Mouse (Mus musculus): ENCODE results near the gene Trim45. TPM values are rescaled to one million over a fixed set of nuclear protein-coding genes. Genes with fewer than 3 reads are reported as not detected.

Trim45 gene
- polyA plus RNA-seq (2021; fragmentation: Nextera tagmentation): 2.3 and 2.7 TPM in 2 replicates
- long read RNA-seq, experiment 1, full-length matches to known transcripts: 4 of 6 reads
- long read RNA-seq, experiment 1, partial matches to known transcripts: 2 of 6 reads
- long read RNA-seq, experiment 1, other reads (novel, unspliced or antisense): 0 of 6 reads
- long read RNA-seq, experiment 2, full-length matches to known transcripts: 4 of 5 reads
- long read RNA-seq, experiment 2, partial matches to known transcripts: 1 of 5 reads
- long read RNA-seq, experiment 2, other reads (novel, unspliced or antisense): 0 of 5 reads

DNA sequence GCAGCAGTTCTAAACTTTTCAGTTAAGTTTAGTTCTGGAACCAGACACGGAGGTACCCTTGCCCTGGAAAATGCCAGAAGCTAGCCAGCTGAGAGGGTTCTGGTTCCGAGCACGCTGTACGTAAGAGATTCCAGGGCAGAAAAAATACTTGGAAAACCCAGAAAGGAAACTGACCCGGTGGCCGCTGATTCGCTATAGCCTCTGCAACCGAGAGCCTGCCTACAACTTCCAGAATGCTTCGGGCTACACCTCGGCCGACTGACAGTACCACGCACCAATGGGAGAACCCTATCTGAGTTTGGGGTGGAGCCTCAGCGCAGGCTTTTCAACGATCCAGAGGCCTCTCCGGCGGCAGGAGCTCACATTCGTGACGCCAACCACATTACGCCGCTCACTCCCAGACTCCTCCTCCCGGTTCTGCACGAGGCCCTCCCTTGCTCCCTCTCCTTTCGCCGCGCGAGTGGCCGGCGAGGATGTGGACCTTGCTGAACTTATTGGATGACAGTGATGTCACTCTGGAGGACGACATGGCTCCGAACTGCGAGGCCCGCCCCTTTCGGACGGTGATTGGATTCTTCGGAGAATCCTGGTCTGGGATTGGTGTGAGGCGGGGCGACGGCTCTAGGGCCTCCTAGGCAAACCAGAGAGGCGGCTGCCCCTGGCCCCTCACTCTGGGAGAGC lies at the start of gene Trim45:
Gene Trim45 (plus strand): TSS at position 378 of the 681 bp plus-strand sequence.

DNA sequence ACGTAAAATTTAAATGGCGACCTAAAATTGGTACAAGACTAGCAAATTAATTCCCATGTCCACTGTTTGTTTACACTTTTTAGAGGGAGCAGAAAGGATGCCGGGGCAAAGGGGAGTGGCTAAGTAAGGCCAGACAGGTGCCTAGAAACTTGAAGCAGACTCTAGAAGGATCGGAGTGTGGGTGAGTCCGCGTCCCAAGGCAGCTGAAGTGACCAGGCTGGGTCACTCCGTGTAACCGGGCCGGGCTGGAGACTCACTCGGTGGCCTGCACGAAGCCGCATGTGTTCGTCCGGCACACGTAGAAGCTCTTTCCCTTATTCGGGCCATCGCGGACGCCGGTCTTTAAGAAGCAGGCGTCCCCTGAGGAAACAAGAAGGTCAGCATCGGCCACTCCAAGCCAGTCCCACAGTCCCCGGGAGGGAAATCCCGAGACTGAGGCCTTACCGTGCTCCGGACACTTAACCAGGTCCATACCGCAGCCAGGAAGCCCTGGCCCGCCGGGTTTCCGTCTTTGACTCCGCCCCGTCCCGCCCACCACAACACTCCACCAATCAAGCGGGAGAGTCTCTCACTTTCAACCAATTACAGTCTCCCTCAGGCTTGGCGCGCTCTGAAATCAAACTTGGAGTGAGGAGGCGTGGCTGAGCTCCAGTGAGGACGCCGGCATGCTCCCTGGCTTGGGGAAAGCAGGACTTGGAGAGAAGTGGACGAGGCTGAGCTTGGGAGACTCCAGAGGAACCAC lies 47.3 kb downstream of the Trim45 start, which contains the start of gene Ttf2:
Gene Ttf2 (minus strand): TSS at position 488 of the 742 bp plus-strand sequence.

Other genes with a start within 250 kb of the Trim45 start
- 34.7 and 39.5 TPM in 2 replicates for gene Man1a2, start 236.7 kb upstream of the Trim45 start, polyA plus RNA-seq (2021; fragmentation: Nextera tagmentation)
- not detected in 2 replicates for gene Vtcn1, start 96.7 kb upstream of the Trim45 start, polyA plus RNA-seq (2021; fragmentation: Nextera tagmentation)
- 0.39 and 0.43 TPM in 2 replicates for gene Ttf2, start 47.5 kb downstream of the Trim45 start, polyA plus RNA-seq (2021; fragmentation: Nextera tagmentation)
- 0.04 and 0.16 TPM in 2 replicates for gene Cd101, start 107.4 kb downstream of the Trim45 start, polyA plus RNA-seq (2021; fragmentation: Nextera tagmentation)
- gene Ptgfrn, start 188.1 kb downstream of the Trim45 start, polyA plus RNA-seq (2021; fragmentation: Nextera tagmentation): 0.53 and 0.64 TPM in 2 replicates